Mouse (Mus musculus) ES-Bruce4 (cell line): ENCODE results near the gene Phkg2.

ENCODE experiments used
- CTCF ChIP-seq: IDR thresholded peaks from one replicate; pipeline ENCODE4 v1.8.1; 2011; ENCODE audit warnings: low read depth, low read length
- EP300 ChIP-seq: IDR thresholded peaks from 2 replicates; pipeline ENCODE4 v1.6.1; 2011; ENCODE audit warnings: low read depth, low read length; ENCODE audit not compliant: insufficient read depth
- POLR2A ChIP-seq: IDR thresholded peaks from one replicate; pipeline ENCODE4 v1.8.1; 2011; ENCODE audit warnings: low read length; ENCODE audit not compliant: insufficient read depth

GRCm38 (mm10) chr7:127589637-127590036, 16.5 kb downstream of the Phkg2 start:
- no peak for TF ChIP-seq EP300
- TF ChIP-seq CTCF, result no peak
- no peak for TF ChIP-seq POLR2A
